Mouse (Mus musculus) embryo, embryonic 10 days (tissue): ENCODE measurements at regions not wholly inside any gene's neighbourhood (a gene's known extent, or its start where the extent isn't known, plus 50 kb on each side); places are given as distances from the start of the nearest gene placed in this dataset.

Experiments
- DNase-seq: peaks from one replicate; pipeline ENCODE4 v3.0.0-alpha.2; 2015; ENCODE audit warnings: low spot score

GRCm38 (mm10) chr15:62740746-62741145 is 1104.2 kb downstream of the Gsdmc2 start:
- no peak for DNase-seq

GRCm38 (mm10) chr15:62735334-62735733 is 1109.6 kb downstream of the Gsdmc2 start:
- no peak for DNase-seq

- no peak for DNase-seq
Observed at GRCm38 (mm10) chr15:62734900-62735299, 1110.1 kb downstream of the Gsdmc2 start.

GRCm38 (mm10) chr15:62730524-62730923 is 1114.5 kb downstream of the Gsdmc2 start:
- no peak for DNase-seq

- no peak for DNase-seq
Observed at GRCm38 (mm10) chr15:62714265-62714664, 1130.7 kb downstream of the Gsdmc2 start.

- no peak for DNase-seq
Observed at GRCm38 (mm10) chr15:62712543-62713131, 1132.3 kb downstream of the Gsdmc2 start.

- DNase-seq: no peak
Observed at GRCm38 (mm10) chr15:62712060-62712542, 1132.9 kb downstream of the Gsdmc2 start.

- no peak for DNase-seq
Observed at GRCm38 (mm10) chr15:62709546-62709945, 1135.4 kb downstream of the Gsdmc2 start.

GRCm38 (mm10) chr15:62698559-62698958 is 1146.4 kb downstream of the Gsdmc2 start:
- DNase-seq: no peak

- no peak for DNase-seq
Observed at GRCm38 (mm10) chr15:62694734-62695133, 1150.2 kb downstream of the Gsdmc2 start.

GRCm38 (mm10) chr15:62693671-62694070 is 1151.3 kb downstream of the Gsdmc2 start:
- DNase-seq: no peak

- DNase-seq: no peak
Observed at GRCm38 (mm10) chr15:62673410-62673809, 1171.6 kb downstream of the Gsdmc2 start.

- DNase-seq: no peak
Observed at GRCm38 (mm10) chr15:62670026-62670425, 1175.0 kb downstream of the Gsdmc2 start.

GRCm38 (mm10) chr15:62659096-62659495 is 1185.9 kb downstream of the Gsdmc2 start:
- DNase-seq: no peak

- DNase-seq: no peak
Observed at GRCm38 (mm10) chr15:62658695-62659094, 1186.3 kb downstream of the Gsdmc2 start.

- no peak for DNase-seq
Observed at GRCm38 (mm10) chr15:62646476-62647168, 1198.4 kb downstream of the Gsdmc2 start.

GRCm38 (mm10) chr15:62644744-62645143 is 1200.2 kb downstream of the Gsdmc2 start:
- DNase-seq: no peak

- DNase-seq: no peak
Observed at GRCm38 (mm10) chr15:62644296-62644695, 1200.7 kb downstream of the Gsdmc2 start.

GRCm38 (mm10) chr15:62641051-62641710 is 1203.8 kb downstream of the Gsdmc2 start:
- no peak for DNase-seq

- no peak for DNase-seq
Observed at GRCm38 (mm10) chr15:62625406-62625805, 1219.6 kb downstream of the Gsdmc2 start.

- DNase-seq: no peak
Observed at GRCm38 (mm10) chr15:62616042-62616441, 1228.9 kb downstream of the Gsdmc2 start.

GRCm38 (mm10) chr15:62596735-62597134 is 1248.2 kb downstream of the Gsdmc2 start:
- DNase-seq: no peak

- no peak for DNase-seq
Observed at GRCm38 (mm10) chr15:62588580-62588979, 1256.4 kb downstream of the Gsdmc2 start.
